Mouse (Mus musculus) G1E (cell line): ENCODE data around the gene Zfp609.

Source experiments
- CTCF ChIP-seq: IDR thresholded peaks from 2 replicates; pipeline ENCODE4 v1.5.1; 2012; ENCODE audit warnings: low read depth, low read length, inconsistent platforms, mixed read lengths
- GATA1 ChIP-seq: IDR thresholded peaks from 2 replicates; pipeline ENCODE4 v1.6.1; 2012; ENCODE audit warnings: borderline replicate concordance, low read length, inconsistent platforms, mixed read lengths
- GATA2 ChIP-seq: IDR thresholded peaks from 2 replicates; pipeline ENCODE4 v1.6.1; 2012; ENCODE audit warnings: low read depth, low read length, inconsistent platforms, borderline replicate concordance
- POLR2AphosphoS5 ChIP-seq: IDR thresholded peaks from 2 replicates; pipeline ENCODE4 v1.6.1; 2012; ENCODE audit warnings: low read depth, low read length, inconsistent platforms; ENCODE audit not compliant: insufficient replicate concordance
- TAL1 ChIP-seq: conservative IDR thresholded peaks from 2 replicates; pipeline ENCODE4 v1.6.1; 2012; ENCODE audit warnings: low read depth, low read length, inconsistent platforms, mixed read lengths

DNA sequence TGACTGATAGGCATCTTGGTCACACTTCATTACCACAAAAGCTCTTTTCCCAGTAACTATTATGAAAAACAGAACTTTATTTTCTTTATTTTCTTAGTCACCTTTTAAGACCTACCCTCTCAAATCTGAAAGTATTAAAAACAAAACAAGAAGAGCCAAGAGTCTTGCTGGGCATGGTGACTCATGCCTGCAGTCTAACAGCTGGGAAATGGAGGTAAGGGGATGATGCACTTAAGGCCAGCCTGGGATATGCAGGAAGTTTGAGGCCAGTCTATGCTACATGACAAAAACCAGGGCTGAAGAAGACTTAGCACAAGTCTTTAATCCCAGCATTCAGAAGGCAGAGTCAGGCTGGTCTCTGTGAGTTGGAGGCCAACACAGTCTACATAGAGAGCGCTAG lies 12.5 kb upstream of the Zfp609 start:
- no peak for TF ChIP-seq CTCF
- no peak for TF ChIP-seq GATA1
- TF ChIP-seq POLR2AphosphoS5 = no peak
- TF ChIP-seq GATA2 = no peak
- no peak for TF ChIP-seq TAL1
